Mouse (Mus musculus) ES-E14 (cell line): Measurements from ENCODE around the gene Pcnx2.

Experiments used
- HCFC1 ChIP-seq: IDR thresholded peaks from 2 replicates; pipeline ENCODE4 v1.6.1; 2012; ENCODE audit warnings: low read length, inconsistent platforms, borderline replicate concordance; ENCODE audit not compliant: insufficient read depth
- ZC3H11A ChIP-seq: IDR thresholded peaks from 2 replicates; pipeline ENCODE4 v1.6.1; 2012; ENCODE audit warnings: low read depth, mild to moderate bottlenecking, inconsistent platforms, low read length, borderline replicate concordance
- ZNF384 ChIP-seq: IDR thresholded peaks from 2 replicates; pipeline ENCODE4 v1.6.1; 2012; ENCODE audit warnings: low read depth, low read length, inconsistent platforms

DNA sequence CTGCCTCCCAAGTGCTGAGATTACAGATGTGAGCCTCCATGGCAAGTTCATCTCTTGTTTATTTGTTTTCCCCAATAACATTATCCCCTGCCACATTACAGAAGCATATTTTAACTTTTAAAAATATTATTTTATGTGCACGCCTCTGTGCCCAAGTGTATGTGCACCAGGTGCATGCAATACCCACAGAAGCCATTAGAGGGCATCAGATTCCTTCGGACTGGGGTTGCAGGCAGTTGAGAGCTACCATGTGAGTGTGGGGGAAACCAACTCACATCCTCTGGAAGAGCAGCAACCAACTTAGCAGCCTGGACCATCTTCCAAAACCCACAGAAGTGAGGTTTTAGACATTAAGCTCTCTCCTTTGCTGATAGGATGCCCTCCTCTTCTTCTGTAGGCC is 9.2 kb upstream of the Pcnx2 start:
- TF ChIP-seq ZNF384 = no peak
- TF ChIP-seq HCFC1 = no peak
- TF ChIP-seq ZC3H11A = no peak
